Mouse (Mus musculus) CH12F3 (cell line): ENCODE measurements around the gene Abcd1.
"Not testable (repeated sequence)": the region's sequence is repeated elsewhere in the genome, so short reads cannot be mapped to it uniquely, and the experiment has no call there.

Source experiments
- in situ Hi-C: fragments of 300-500 bp; cut with MboI; formaldehyde crosslinking; loops from 2 replicates; pipeline ENCODE4 v1.14.3; 2020; ENCODE audit warnings: low sequenced_read_pairs

The Abcd1 gene

GRCm38 (mm10) chrX:73739151-73739550 is 22.8 kb downstream of the Abcd1 start:
- in situ Hi-C loops = no loop called here

GRCm38 (mm10) chrX:73739841-73740240 is 23.4 kb downstream of the Abcd1 start:
- in situ Hi-C loops = not testable (repeated sequence)

DNA sequence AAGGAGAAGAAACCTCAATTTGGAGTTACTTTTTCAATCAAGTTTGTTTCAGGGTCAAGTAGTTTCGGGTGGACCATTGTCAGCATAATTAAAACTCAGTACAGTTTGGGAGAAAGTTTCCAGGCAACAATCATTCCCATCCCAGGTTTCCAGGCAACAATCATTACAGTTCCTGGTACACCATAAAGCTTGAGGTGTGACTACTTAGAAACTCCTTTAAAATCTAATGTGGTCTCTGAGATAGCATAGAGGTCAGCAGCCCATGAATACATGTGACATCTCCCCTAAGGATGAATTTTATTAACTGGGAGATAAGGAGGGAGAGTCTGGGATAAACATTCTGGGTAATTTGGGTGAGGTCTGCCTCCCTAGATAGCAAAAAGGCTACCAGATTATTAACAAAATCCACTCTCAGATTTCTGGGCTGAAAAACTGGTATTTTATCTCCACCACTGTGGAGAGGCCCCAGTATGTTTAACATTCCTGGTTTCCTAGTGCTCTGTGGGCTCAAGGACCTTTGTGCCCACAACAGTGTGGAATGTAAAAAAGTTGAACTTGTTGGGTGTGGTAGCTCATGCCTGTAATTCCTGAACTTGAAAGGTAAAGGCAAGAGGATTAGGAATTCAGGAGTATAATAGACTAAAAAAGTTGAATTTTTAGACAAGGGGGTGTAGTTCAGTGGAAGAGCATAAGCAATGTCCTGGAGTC is 28.5 kb downstream of the Abcd1 start:
- in situ Hi-C loops = no loop called here

DNA sequence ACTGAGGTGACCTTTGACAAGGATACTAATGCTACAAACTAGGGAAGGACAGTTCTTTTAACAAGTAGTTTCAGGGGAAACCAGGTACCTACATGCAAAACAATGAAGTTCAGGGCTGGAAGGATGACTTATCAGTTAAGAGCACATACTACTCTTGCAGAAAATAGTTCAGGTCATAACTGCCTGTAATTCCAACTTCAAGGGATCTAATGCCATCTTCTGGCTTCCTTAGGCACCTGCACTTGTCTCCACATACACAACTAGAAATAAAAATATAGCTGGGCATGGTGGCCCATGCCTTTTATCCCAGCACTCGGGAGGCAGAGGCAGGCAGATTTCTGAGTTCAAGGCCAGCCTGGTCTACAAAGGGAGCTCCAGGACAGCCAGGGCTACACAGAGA is 32.6 kb downstream of the Abcd1 start:
- in situ Hi-C loops = no loop called here

DNA sequence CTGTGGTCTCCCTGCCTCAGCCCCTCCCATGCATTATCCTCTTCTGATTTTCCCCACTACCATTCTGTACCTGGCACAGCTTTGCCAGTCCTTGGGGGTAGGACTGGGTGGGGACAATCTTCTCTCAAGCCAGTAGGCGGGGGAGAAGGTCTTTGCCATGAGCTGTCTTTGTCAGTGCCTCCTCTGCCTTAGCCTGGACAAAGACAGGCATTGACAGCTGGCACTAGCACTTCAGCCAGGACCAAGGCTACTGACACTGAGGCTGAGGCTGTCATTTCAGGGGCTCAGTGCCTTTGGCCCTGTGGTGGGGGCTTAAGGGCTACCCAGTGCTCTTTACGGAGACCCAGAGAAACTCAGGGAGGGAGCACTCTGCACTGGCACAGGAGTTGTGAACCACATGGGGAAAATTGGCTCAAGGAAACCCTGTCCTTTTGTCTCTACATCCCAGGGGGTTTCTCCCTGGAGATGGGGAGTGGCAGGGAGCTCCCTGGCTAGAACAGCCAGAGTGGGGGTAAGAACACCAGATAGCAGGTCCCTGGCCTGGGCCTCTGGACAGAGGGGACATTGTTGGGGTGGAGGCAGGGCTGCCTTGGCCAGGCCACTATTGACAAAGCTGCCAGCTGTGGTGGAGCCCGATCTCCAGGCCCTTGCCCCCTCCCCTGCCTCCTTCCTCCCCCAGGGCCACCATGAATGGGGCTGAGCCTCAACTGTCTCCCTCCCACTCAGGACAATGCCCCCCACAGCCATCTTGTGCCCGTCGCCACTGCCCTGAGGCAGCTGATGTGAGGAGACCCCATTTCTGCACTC is 40.1 kb downstream of the Abcd1 start, which contains the start of gene Plxnb3:
Gene Plxnb3, plus strand, starts transcription at position 757 of the 807 bp plus-strand sequence.
- in situ Hi-C loops = no loop called here

DNA sequence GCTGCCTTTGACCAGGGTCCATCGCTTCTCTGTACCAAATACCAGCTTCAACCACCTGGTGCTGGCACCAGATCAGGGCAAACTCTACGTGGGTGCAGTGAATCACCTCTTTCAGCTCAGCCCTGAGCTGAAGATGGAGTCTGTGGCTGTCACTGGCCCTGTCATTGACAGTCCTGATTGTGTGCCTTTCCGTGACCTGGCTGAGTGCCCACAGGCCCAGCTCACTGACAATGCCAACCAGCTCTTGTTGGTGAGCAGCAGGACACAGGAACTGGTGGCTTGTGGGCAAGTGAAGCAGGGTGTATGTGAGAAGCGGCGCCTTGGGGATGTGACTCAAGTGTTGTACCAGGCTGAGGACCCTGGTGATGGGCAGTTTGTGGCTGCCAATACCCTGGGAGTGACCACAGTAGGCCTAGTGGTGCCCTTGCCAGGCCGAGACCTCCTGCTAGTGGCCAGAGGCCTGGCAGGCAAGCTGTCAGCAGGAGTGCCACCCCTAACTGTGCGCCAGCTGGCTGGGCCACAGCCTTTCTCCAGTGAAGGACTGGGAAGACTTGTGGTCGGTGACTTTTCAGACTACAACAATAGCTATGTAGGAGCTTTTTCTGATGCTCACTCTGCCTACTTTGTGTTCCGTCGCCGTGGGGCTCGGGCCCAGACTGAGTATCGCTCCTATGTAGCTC is 42.4 kb downstream of the Abcd1 start:
- in situ Hi-C loops = no loop called here

- in situ Hi-C loops = no loop called here
Measured at GRCm38 (mm10) chrX:73765311-73765710, 48.9 kb downstream of the Abcd1 start.

DNA sequence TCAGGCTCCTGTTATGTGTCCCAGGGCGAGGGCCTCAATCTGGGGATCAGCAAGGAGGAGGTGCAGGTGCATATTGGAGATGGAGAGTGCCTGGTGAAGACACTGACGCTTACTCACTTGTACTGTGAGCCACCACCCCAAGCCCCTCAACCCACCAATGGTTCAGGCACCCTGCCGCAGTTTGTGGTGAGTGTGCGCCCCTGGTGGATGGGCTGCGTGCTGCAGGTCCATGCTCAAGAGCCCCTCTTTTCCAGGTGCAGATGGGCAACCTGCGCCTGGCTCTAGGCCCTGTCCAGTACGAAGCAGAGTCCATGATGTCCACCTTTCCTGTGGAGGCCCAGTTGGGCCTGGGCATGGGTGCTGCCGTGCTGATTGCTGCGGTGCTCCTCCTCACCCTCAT is 50.9 kb downstream of the Abcd1 start:
- in situ Hi-C loops = no loop called here

GRCm38 (mm10) chrX:73774168-73774760 is 57.9 kb downstream of the Abcd1 start, which contains the start of gene Srpk3:
Gene Srpk3, plus strand, starts transcription at chrX:73774405.
- in situ Hi-C loops = no loop called here

DNA sequence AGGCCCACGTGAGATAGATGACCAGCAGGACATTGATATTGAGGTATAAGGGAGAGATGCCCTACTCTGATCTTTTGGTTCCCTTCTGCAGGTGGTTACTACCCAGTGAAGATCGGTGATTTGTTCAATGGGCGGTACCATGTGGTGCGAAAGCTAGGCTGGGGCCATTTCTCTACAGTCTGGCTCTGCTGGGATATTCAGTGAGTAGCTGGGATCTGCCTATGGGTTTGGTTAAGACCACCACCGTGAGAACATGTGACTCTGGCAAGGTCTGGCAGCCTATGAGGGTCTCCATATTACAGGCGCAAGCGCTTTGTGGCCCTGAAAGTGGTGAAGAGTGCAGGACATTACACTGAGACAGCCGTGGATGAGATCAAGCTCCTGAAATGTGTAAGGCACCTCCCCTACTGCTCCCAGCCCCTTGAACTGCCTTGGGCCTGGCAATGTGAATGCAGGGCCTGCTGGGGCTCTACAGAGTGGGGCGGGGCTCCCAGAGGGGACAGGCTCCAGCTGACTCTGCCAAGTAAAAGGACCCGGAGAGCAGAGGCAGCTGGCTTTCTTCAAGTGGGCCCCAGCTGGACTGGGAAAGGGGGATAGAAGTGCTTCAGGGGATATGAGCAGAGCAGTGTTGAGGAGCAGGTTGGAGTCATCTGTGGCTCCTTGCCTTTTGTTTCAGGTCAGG is 58.5 kb downstream of the Abcd1 start:
- in situ Hi-C loops = no loop called here

- in situ Hi-C loops = no loop called here
Measured at GRCm38 (mm10) chrX:73782227-73782626, 65.8 kb downstream of the Abcd1 start.

- in situ Hi-C loops = no loop called here
Measured at GRCm38 (mm10) chrX:73785666-73786065, 69.3 kb downstream of the Abcd1 start.

DNA sequence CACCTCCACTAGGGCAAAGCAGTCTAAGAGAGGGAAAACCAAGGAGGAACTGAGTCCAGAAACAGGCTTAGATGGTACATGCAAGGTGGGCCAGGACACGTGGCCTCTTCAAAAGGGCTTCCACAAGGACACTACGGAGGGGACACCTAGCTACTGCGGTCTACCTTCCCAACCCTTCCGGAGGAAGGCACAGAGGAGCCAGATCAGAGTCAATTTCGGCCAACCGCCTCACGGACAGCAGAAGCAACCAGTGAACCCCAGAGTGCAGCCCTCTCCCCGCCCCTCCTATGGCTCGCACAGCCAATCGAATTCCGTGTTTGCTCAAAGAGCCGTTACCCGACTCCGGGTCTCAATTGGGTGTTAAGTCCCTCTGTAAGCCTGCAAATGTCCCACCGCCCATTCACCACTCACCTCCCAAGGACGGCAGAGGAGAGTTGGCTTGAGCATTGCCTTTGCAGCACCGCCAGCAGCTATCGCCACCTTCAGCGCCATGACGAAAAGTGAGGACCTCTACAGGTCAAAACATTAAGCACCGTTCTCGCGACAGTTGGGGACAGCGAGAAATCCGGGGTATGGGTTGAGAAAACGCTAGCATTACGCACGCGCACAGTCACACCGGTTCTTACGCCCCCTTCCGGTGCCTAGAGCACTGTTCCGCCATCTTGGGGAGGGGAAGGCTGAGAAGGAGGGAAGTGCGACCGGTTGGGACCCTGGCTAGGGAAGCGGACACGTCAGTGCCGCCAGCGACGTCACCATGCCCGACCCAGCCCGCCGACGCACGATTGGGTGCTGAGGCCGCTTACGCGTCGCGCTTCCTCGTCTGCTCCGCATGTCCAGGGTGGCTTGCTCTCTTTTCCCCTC is 70.2 kb downstream of the Abcd1 start, which contains the start of the genes Idh3g and Ssr4:
Gene Idh3g, minus strand, starts transcription at position 534 of the 861 bp plus-strand sequence.
Gene Ssr4, plus strand, starts transcription at position 665 of the 861 bp plus-strand sequence.
- in situ Hi-C loops = no loop called here

DNA sequence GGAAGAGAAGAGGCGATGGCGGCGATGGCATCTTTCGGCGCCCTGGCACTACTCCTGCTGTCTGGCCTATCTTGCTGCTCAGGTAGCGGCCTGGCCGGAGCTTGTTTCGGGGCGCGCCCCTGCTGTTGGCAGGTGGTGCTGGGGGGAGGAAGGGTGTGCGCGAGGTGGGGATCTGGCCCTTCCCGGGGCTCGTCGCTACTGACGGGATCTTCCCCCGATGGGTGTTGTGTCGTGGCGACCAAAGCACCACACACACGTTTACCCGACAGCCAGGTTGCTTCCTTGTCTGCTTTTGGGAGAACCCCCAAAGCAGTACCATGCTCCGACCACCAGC is 70.8 kb downstream of the Abcd1 start:
- in situ Hi-C loops = no loop called here
